Mouse (Mus musculus) forelimb bud, embryonic 11.5 days (tissue): ENCODE measurements around the gene Reep1.

ENCODE experiments used
- DNase-seq: peaks from one replicate; pipeline ENCODE4 v3.0.0-alpha.2; 2012; ENCODE audit warnings: low read depth, low spot score

Gene Reep1

GRCm38 (mm10) chr6:71707511-71708501, at the start of gene Reep1:
Gene Reep1, plus strand, starts transcription at chr6:71707561.
- DNase-seq: peak; percentile 35

- no peak for DNase-seq
Measured at GRCm38 (mm10) chr6:71658290-71658689, 49.1 kb upstream of the Reep1 start.

- DNase-seq: no peak
Measured at GRCm38 (mm10) chr6:71664511-71664910, 42.9 kb upstream of the Reep1 start.

GRCm38 (mm10) chr6:71673166-71673565, 34.2 kb upstream of the Reep1 start:
- DNase-seq: no peak

- DNase-seq: no peak
Measured at GRCm38 (mm10) chr6:71678891-71679290, 28.5 kb upstream of the Reep1 start.

- DNase-seq: no peak
Measured at GRCm38 (mm10) chr6:71695150-71695549, 12.2 kb upstream of the Reep1 start.

GRCm38 (mm10) chr6:71695599-71695998, 11.8 kb upstream of the Reep1 start:
- DNase-seq: no peak

GRCm38 (mm10) chr6:71706871-71707270, 490 bp upstream of the Reep1 start:
- no peak for DNase-seq

GRCm38 (mm10) chr6:71708528-71708927, 1.2 kb downstream of the Reep1 start:
- DNase-seq: no peak

GRCm38 (mm10) chr6:71710323-71710722, 3.0 kb downstream of the Reep1 start:
- DNase-seq: no peak

- no peak for DNase-seq
Measured at GRCm38 (mm10) chr6:71711201-71711600, 3.8 kb downstream of the Reep1 start.

- no peak for DNase-seq
Measured at GRCm38 (mm10) chr6:71713532-71713931, 6.2 kb downstream of the Reep1 start.

GRCm38 (mm10) chr6:71715006-71715405, 7.6 kb downstream of the Reep1 start:
- no peak for DNase-seq

- DNase-seq: no peak
Measured at GRCm38 (mm10) chr6:71716434-71716833, 9.1 kb downstream of the Reep1 start.

- DNase-seq: no peak
Measured at GRCm38 (mm10) chr6:71718322-71718721, 11.0 kb downstream of the Reep1 start.

GRCm38 (mm10) chr6:71719302-71719701, 11.9 kb downstream of the Reep1 start:
- DNase-seq: no peak

- DNase-seq: no peak
Measured at GRCm38 (mm10) chr6:71722988-71723387, 15.6 kb downstream of the Reep1 start.

- no peak for DNase-seq
Measured at GRCm38 (mm10) chr6:71723555-71723954, 16.2 kb downstream of the Reep1 start.

GRCm38 (mm10) chr6:71726710-71727109, 19.3 kb downstream of the Reep1 start:
- DNase-seq: no peak

GRCm38 (mm10) chr6:71728306-71728705, 20.9 kb downstream of the Reep1 start:
- no peak for DNase-seq

GRCm38 (mm10) chr6:71734910-71735599, 27.7 kb downstream of the Reep1 start:
- DNase-seq: no peak

- no peak for DNase-seq
Measured at GRCm38 (mm10) chr6:71735600-71736010, 28.2 kb downstream of the Reep1 start.

- DNase-seq: no peak
Measured at GRCm38 (mm10) chr6:71736101-71736500, 28.7 kb downstream of the Reep1 start.
